Mouse (Mus musculus) spleen, adult 2 months (tissue): ENCODE measurements around the gene Sim1.

ENCODE experiments used
- CTCF ChIP-seq: fragments of 200-500 bp; IDR thresholded peaks from 2 replicates; pipeline ENCODE4 v1.5.1; 2011; ENCODE audit warnings: mild to moderate bottlenecking, inconsistent platforms; ENCODE audit not compliant: insufficient read depth, insufficient read length, insufficient replicate concordance; ENCODE audit errors: extremely low read depth
- POLR2A ChIP-seq: fragments of 200-500 bp; IDR thresholded peaks from 2 replicates; pipeline ENCODE4 v1.6.1; 2011; ENCODE audit warnings: low read depth, low read length, inconsistent platforms

DNA sequence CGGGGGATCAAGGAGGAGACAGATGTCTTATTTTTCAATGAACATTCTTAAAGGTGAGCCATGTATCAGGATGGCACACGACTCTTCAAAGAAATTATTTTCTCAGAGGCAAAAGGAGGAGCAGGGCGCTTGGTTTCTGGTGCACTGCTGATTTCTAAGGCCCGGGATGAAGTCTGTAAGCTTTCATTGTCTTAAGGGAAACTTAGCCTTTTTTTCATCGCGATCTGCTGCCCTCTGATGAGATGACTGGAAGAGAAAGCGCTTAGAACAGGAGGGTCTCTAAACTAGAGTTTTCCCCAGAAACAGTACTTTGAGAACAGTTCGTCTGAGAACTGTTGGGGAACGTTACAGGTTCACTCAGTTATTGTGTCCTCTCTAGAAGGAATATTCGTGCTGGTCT is 1.0 kb upstream of the Sim1 start:
- TF ChIP-seq CTCF (no peak), POLR2A (no peak)
